Mouse (Mus musculus): ENCODE data around the gene Sel1l3. TPM values are rescaled to one million over a fixed set of nuclear protein-coding genes. Genes with fewer than 3 reads are reported as not detected.

Gene Sel1l3
- polyA plus RNA-seq, 1 experiment from 2014 or later, result 7.3 TPM

- Histone ChIP-seq H3K27me3 (replicated peaks) (no peaks in the 10 kb centered on the region; the same call in 1 of the 2 replicates), H3K27ac (no peak overlapping the region), H3K4me3 (no peak overlapping the region), H3K4me1 (peaks cover 15% of the 10 kb centered on the region), H3K9me3 (no peaks in the 10 kb centered on the region), H3K4me2 (no peak overlapping the region), H3K36me3 (replicated peaks) (no peaks in the 10 kb centered on the region), H3K9ac (no peak overlapping the region)
- ATAC-seq (replicated peaks), result no peak
- WGBS, result 88% methylated on average over 7 of the region's 7 CpGs
Observed at GRCm38 (mm10) chr5:53148960-53149685, 64.6 kb downstream of the Sel1l3 start.

DNA sequence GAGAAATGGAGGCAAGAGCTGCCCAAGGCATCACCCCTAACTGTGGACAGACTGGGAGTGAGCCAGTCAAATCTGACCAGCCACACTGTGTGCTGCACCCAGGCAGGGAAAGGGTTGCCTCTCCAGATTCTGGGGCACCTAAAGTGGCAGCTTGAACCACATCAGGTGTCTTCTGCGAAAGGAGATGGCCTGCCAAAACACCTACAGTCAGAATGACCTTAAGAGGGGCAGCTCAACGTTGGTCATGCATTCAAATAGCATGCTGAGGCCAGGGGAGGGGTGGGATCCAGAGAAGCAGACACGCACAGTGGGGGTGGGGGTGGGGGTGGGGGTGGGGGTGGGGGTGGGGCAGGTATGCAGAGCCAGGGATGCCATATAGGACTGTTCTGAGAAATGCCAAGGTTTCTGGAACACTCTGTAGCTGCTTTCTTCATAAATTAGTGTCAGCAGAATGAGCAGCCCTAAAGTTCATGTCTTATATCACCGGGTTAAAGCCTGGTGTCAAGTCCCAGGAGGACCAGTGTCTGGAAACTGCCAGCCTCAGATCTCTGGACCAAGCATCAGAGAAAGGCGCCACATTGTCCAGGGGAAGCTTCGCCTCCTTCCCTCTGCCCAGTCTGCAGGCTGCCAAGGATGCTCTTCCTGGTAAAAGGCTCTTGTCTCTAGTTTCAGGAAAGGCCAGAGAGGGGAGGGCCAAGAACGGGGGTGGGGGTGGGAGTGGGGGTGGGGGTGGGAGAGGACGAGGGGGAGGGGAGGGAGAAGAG lies 65.4 kb downstream of the Sel1l3 start:
- Histone ChIP-seq H3K9me3 (no peaks in the 10 kb centered on the region), H3K4me2 (no peak overlapping the region), H3K27ac (no peak overlapping the region), H3K4me1 (peaks cover 15% of the 10 kb centered on the region), H3K36me3 (replicated peaks) (no peaks in the 10 kb centered on the region), H3K4me3 (no peak overlapping the region), H3K9ac (no peak overlapping the region), H3K27me3 (replicated peaks) (no peaks in the 10 kb centered on the region; the same call in 1 of the 2 replicates)
- no peak for ATAC-seq (replicated peaks)
- WGBS, result 49% methylated on average over 8 of the region's 8 CpGs

DNA sequence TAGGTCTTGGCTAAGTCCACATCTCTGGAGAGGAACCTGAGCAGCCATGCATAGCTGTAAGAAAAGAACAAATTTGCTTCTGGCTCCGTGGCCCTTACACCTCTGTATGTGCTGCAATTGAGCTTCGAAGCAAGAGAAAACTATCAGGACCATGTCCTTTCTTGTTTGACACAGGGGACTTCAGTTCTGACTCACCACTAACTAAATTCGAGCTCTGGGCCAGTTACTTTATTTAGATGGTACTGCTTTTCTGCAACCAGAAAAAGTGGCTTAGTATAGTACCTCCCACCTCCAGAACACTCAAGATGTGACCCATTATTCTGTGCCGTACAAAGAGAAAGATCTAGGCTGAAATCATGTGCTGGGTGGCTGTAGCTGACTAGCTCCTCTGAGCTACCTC lies 66.3 kb downstream of the Sel1l3 start:
- no peaks in the 10 kb centered on the region for H3K36me3 ChIP-seq (replicated peaks)
- no peak overlapping the region for H3K4me2 ChIP-seq
- no peak overlapping the region for H3K27ac ChIP-seq
- H3K4me1 ChIP-seq, result peaks cover 15% of the 10 kb centered on the region
- H3K27me3 ChIP-seq (replicated peaks), result no peaks in the 10 kb centered on the region; the same call in 1 of the 2 replicates
- 83% methylated on average over 4 of the region's 4 CpGs for WGBS
- H3K9ac ChIP-seq, result no peak overlapping the region
- H3K4me3 ChIP-seq, result no peak overlapping the region
- no peak for ATAC-seq (replicated peaks)
- H3K9me3 ChIP-seq, result no peaks in the 10 kb centered on the region

GRCm38 (mm10) chr5:53146684-53147061 lies 67.1 kb downstream of the Sel1l3 start:
- H3K27me3 ChIP-seq (replicated peaks), result no peaks in the 10 kb centered on the region; the same call in 1 of the 2 replicates

DNA sequence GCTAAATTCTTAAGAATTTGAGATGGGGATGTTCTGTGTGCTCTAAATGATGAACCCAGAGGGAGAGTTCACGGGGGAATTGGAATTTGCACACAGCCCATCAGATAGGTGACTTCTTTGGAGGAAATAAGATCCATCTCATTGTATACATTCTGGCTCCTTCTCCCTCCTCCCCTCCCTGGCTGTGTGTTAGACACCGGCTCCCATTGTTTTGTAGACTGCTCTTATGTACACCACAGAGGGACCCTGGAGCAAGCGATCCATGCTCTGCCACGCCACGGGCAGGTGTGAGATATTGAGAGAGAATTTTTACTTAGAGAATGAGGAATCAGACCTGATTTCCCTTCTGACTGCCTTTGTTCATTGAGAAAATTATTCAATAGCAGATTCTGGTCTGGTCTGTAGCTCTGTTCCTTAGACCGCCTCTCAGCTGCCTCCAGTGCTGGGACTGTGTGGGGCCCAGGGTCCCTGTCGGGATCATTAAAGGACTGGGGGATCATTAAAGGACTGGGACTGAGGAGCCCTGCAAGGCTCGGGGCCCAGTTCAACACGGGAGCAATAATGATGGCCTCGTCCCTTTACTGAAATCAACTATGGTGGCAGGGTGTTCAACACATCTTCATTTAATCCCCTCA lies 67.6 kb downstream of the Sel1l3 start:
- Histone ChIP-seq H3K36me3 (replicated peaks) (no peaks in the 10 kb centered on the region), H3K4me1 (peaks cover 15% of the 10 kb centered on the region), H3K4me2 (no peak overlapping the region), H3K27ac (no peak overlapping the region), H3K4me3 (no peak overlapping the region), H3K27me3 (replicated peaks) (no peaks in the 10 kb centered on the region; the same call in 1 of the 2 replicates), H3K9me3 (no peaks in the 10 kb centered on the region), H3K9ac (no peak overlapping the region; the same call in 1 of the 2 replicates)
- peak; percentile 43 for ATAC-seq (replicated peaks)
- 32% methylated on average over 10 of the region's 10 CpGs for WGBS

More at GRCm38 (mm10) chr5:53146684-53147061, 67.1 kb downstream of the Sel1l3 start:
- Histone ChIP-seq H3K9me3 (no peaks in the 10 kb centered on the region), H3K27ac (no peak overlapping the region), H3K9ac (no peak overlapping the region), H3K36me3 (replicated peaks) (no peaks in the 10 kb centered on the region), H3K4me2 (no peak overlapping the region), H3K4me3 (no peak overlapping the region), H3K4me1 (peaks cover 15% of the 10 kb centered on the region)
- WGBS, result 76% methylated on average over 4 of the region's 4 CpGs
- ATAC-seq (replicated peaks), result no peak

GRCm38 (mm10) chr5:53142587-53142986 lies 71.1 kb downstream of the Sel1l3 start:
- WGBS, result 83% methylated on average over 5 of the region's 5 CpGs
- ATAC-seq (replicated peaks), result no peak
- Histone ChIP-seq H3K9ac (no peak overlapping the region), H3K27ac (no peak overlapping the region), H3K36me3 (replicated peaks) (no peaks in the 10 kb centered on the region), H3K4me3 (no peak overlapping the region), H3K4me1 (peaks cover 19% of the 10 kb centered on the region), H3K4me2 (no peak overlapping the region), H3K9me3 (no peaks in the 10 kb centered on the region), H3K27me3 (replicated peaks) (no peaks in the 10 kb centered on the region)

DNA sequence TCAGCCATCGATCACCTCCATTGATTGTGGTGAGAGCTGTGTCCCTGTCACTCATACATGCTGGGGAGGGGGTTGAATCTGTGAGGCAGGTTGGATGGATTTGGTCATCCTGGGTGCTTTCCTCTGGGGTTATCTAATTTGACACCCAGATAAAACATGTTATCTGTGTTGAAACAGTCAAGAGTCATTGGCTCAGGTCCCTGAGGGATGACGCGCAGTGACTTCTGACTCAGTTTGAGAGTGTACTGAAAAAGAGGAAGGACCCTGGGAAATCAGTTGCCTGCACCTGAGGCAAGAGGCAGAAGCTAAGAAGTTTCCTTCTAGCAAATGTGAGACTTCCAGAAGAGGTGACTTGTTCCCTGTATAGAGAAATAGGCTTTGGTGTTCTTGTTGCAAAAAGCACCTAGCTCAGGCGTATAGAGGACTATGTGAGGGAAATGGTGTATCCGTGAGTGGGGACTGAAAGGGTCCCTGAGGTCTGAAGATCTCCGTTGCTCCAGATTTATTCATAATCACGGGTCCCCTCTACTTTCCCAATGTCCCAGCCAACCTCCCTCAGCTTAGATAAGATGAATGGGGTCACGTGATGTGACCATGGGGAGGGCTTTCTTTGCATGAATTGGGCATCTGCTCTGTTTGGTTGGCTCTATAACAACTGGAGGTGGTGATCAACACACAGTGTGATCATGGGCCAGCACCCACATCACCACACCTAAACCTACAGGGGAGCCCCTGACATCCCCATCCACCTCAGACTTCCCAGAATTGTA lies 73.4 kb downstream of the Sel1l3 start:
- Histone ChIP-seq H3K4me2 (no peak overlapping the region), H3K27ac (no peak overlapping the region), H3K9me3 (no peaks in the 10 kb centered on the region), H3K36me3 (replicated peaks) (no peaks in the 10 kb centered on the region), H3K27me3 (replicated peaks) (no peaks in the 10 kb centered on the region), H3K4me3 (no peak overlapping the region), H3K9ac (no peak overlapping the region), H3K4me1 (peaks cover 8% of the 10 kb centered on the region)
- ATAC-seq (replicated peaks), result no peak
- WGBS, result 94% methylated on average over 8 of the region's 8 CpGs

DNA sequence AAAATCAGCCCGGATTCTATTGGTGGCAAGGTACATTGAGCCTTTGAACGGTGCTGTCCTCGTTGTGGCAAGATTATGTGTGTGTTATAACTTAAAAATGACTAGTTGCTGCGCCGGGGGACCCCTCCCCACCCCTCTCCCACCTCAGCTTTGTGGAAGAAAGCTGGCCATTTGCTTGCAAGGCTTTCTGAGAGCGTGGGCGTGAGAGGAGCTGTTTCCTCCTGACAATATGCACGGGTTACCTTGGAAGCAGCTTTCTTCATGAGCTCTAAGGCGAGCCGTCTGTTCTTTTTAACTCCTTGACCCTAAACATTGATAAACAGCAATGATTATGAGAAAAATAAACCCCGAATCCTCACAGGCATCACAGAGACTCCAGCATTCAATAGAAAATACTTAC lies 74.2 kb downstream of the Sel1l3 start:
- Histone ChIP-seq H3K27ac (0 out of 2 replicates have a peak overlapping the region, but pooled peaks have one; percentile 13), H3K4me3 (no peak overlapping the region), H3K9me3 (no peaks in the 10 kb centered on the region), H3K9ac (no peak overlapping the region), H3K36me3 (replicated peaks) (no peaks in the 10 kb centered on the region), H3K4me1 (peaks cover 7% of the 10 kb centered on the region; the same call in 1 of the 2 replicates), H3K27me3 (replicated peaks) (no peaks in the 10 kb centered on the region), H3K4me2 (0 out of 2 replicates have a peak overlapping the region, but pooled peaks have one; percentile 5)
- 30% methylated on average over 11 of the region's 11 CpGs for WGBS
- ATAC-seq (replicated peaks), result peak; percentile 40

DNA sequence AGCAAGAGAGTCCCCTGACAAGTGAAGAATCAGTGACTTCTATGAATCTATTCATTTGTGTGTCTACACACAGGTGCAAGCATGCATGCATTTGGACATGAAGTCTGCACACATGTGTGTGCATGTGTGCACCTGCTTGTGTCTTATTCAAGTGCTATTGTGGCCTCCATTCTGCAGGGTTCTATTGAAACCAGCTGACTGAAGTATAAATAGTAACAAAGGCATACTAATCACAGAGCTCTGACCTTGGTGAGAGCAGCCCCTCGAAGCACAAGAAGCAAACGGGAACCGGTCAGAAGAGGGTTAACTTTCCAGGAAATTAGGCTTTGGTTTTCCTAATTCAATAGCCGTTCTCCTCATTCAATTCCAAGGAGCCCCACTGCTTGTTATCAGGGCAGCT lies 74.6 kb downstream of the Sel1l3 start:
- no peak overlapping the region for H3K4me3 ChIP-seq
- no peaks in the 10 kb centered on the region for H3K9me3 ChIP-seq
- no peak overlapping the region for H3K9ac ChIP-seq
- no peak overlapping the region for H3K4me2 ChIP-seq
- no peaks in the 10 kb centered on the region for H3K36me3 ChIP-seq (replicated peaks)
- 0 out of 2 replicates have a peak overlapping the region, but pooled peaks have one; percentile 13 for H3K27ac ChIP-seq
- no peak for ATAC-seq (replicated peaks)
- peaks cover 7% of the 10 kb centered on the region; the same call in 1 of the 2 replicates for H3K4me1 ChIP-seq
- WGBS, result 17% methylated on average over 4 of the region's 4 CpGs
- H3K27me3 ChIP-seq (replicated peaks), result no peaks in the 10 kb centered on the region

DNA sequence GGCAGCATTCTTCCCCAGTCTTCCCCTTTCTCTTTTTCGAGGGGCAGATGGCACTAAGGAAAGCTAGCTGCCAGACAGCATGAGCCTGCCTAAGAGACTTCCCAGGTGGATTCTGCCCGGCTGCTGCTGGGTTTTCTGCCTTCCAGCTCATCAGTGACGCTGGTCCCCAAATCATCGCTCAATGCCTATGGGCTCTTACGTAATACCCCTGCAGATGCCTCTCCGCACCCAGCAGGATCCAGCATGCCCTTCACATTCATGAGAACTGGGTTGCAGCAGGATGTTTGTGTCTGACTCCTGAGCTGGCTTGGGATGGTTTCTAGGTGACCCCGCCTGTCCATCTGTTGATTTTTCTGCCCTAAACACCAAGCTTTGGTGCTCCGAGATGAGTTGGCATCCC lies 75.7 kb downstream of the Sel1l3 start:
- Histone ChIP-seq H3K4me3 (no peak overlapping the region), H3K36me3 (replicated peaks) (no peaks in the 10 kb centered on the region), H3K9ac (no peak overlapping the region), H3K27me3 (replicated peaks) (no peaks in the 10 kb centered on the region), H3K4me2 (no peak overlapping the region), H3K27ac (no peak overlapping the region), H3K9me3 (no peaks in the 10 kb centered on the region), H3K4me1 (peaks cover 7% of the 10 kb centered on the region; the same call in 1 of the 2 replicates)
- WGBS, result 78% methylated on average over 8 of the region's 8 CpGs
- ATAC-seq (replicated peaks), result no peak

GRCm38 (mm10) chr5:53135984-53136383 lies 77.7 kb downstream of the Sel1l3 start:
- Histone ChIP-seq H3K27me3 (replicated peaks) (no peaks in the 10 kb centered on the region), H3K4me2 (no peak overlapping the region), H3K4me3 (no peak overlapping the region), H3K9ac (no peak overlapping the region), H3K36me3 (replicated peaks) (no peaks in the 10 kb centered on the region), H3K9me3 (no peaks in the 10 kb centered on the region), H3K4me1 (peaks cover 7% of the 10 kb centered on the region; the same call in 1 of the 2 replicates), H3K27ac (no peak overlapping the region)
- 76% methylated on average over 8 of the region's 8 CpGs for WGBS
- ATAC-seq (replicated peaks), result no peak

Measured in midbrain, embryonic 15.5 days (tissue).